Mouse (Mus musculus) layer of hippocampus, adult 2 months (tissue): ENCODE measurements around the gene Bicd1. TPM values are rescaled to one million over a fixed set of nuclear protein-coding genes. Genes with fewer than 3 reads are reported as not detected.
"Not testable (repeated sequence)": the region's sequence is repeated elsewhere in the genome, so short reads cannot be mapped to it uniquely, and the experiment has no call there.

ENCODE experiments used
- DNase-seq, 2 experiments: peaks; one replicate each; pipeline ENCODE4 v3.0.0; 2022; ENCODE audit warnings: low spot score in 2 of 2
- H3K27ac ChIP-seq: fragments of 200-600 bp; 2 replicates; pipeline ENCODE4 v1.8.1; 2022
- H3K4me3 ChIP-seq: fragments of 200-600 bp; 2 replicates; pipeline ENCODE4 v1.8.1; 2022; ENCODE audit warnings: mild to moderate bottlenecking
- CTCF ChIP-seq: fragments of 200-600 bp; conservative IDR thresholded peaks from 2 replicates; pipeline ENCODE4 v1.8.1; 2022; ENCODE audit warnings: antibody characterized with exemption, mild to moderate bottlenecking, moderate library complexity
- microRNA-seq, 2 experiments: library from miRNA; unstranded; fragments of <30 nt; microRNA quantifications; one replicate each; pipeline ENCODE4 v1.2.0; 2021
- total RNA-seq, 2 experiments: library from RNA; stranded (reverse); gene quantifications; 2 replicates each; pipeline ENCODE4 v1.2.3; 2021

Gene Bicd1
- total RNA-seq, 2 experiments from 2014 or later = 52.3 to 52.7 TPM

- TF ChIP-seq CTCF = no peak
- DNase-seq = peak; percentile 13 to 30
- Histone ChIP-seq H3K27ac (no peak overlapping the region), H3K4me3 (no peak overlapping the region)
These were observed 34.2 kb downstream of the Bicd1 start for GRCm38 (mm10) chr6:149442884-149443283.

GRCm38 (mm10) chr6:149445854-149446253, 37.2 kb downstream of the Bicd1 start:
- Histone ChIP-seq H3K4me3 (no peak overlapping the region), H3K27ac (no peak overlapping the region)
- no peak for DNase-seq
- no peak for TF ChIP-seq CTCF

- no peak for DNase-seq
- TF ChIP-seq CTCF = no peak
- Histone ChIP-seq H3K4me3 (no peak overlapping the region), H3K27ac (no peak overlapping the region)
These were observed 48.6 kb downstream of the Bicd1 start for GRCm38 (mm10) chr6:149457324-149457723.

- no peak for DNase-seq
- TF ChIP-seq CTCF = no peak
These were observed 52.3 kb downstream of the Bicd1 start for GRCm38 (mm10) chr6:149460971-149461370.

GRCm38 (mm10) chr6:149471477-149471876, 62.8 kb downstream of the Bicd1 start:
- Histone ChIP-seq H3K27ac (no peak overlapping the region), H3K4me3 (no peak overlapping the region)
- no peak for TF ChIP-seq CTCF
- DNase-seq = no peak

More at GRCm38 (mm10) chr6:149460971-149461370, 52.3 kb downstream of the Bicd1 start:
- Histone ChIP-seq H3K4me3 (no peak overlapping the region), H3K27ac (no peak overlapping the region)

- H3K27ac ChIP-seq, H3K4me3 ChIP-seq, DNase-seq: not testable (repeated sequence)
These were observed 63.8 kb downstream of the Bicd1 start for GRCm38 (mm10) chr6:149472441-149472840.

- DNase-seq = not testable (repeated sequence)
These were observed 73.2 kb downstream of the Bicd1 start for GRCm38 (mm10) chr6:149481868-149482267.

GRCm38 (mm10) chr6:149494662-149495061, 86.0 kb downstream of the Bicd1 start:
- DNase-seq = no peak
- TF ChIP-seq CTCF = no peak
- no peak overlapping the region for H3K27ac ChIP-seq
- no peak overlapping the region for H3K4me3 ChIP-seq

More at GRCm38 (mm10) chr6:149481868-149482267, 73.2 kb downstream of the Bicd1 start:
- not testable (repeated sequence) for H3K27ac ChIP-seq, H3K4me3 ChIP-seq

- Histone ChIP-seq H3K27ac (peak overlapping the region; percentile 62), H3K4me3 (no peak overlapping the region)
- TF ChIP-seq CTCF = no peak
- peak; percentile 33 to 62 for DNase-seq
These were observed 87.2 kb downstream of the Bicd1 start for GRCm38 (mm10) chr6:149495925-149496324.

- no peak for TF ChIP-seq CTCF
- Histone ChIP-seq H3K27ac (0 out of 2 replicates have a peak overlapping the region, but pooled peaks have one; percentile 8), H3K4me3 (peak overlapping the region; percentile 67)
- DNase-seq = peak; percentile 64 to 69
These were observed 157.2 kb downstream of the Bicd1 start for GRCm38 (mm10) chr6:149565720-149566498.

- no peak overlapping the region for H3K4me3 ChIP-seq
- no peak for DNase-seq
- no peak overlapping the region for H3K27ac ChIP-seq
- no peak for TF ChIP-seq CTCF
These were observed 158.5 kb downstream of the Bicd1 start for GRCm38 (mm10) chr6:149567219-149567618.

- DNase-seq = no peak
- no peak for TF ChIP-seq CTCF
- Histone ChIP-seq H3K4me3 (no peak overlapping the region), H3K27ac (no peak overlapping the region)
These were observed 165.6 kb downstream of the Bicd1 start for GRCm38 (mm10) chr6:149574288-149574687.

- no peak for DNase-seq
- H3K4me3 ChIP-seq = no peak overlapping the region
- H3K27ac ChIP-seq = no peak overlapping the region
- TF ChIP-seq CTCF = no peak
These were observed 171.4 kb downstream of the Bicd1 start for GRCm38 (mm10) chr6:149580053-149580452.

- no peak overlapping the region for H3K27ac ChIP-seq
These were observed 177.2 kb downstream of the Bicd1 start for GRCm38 (mm10) chr6:149585708-149586504.

More at GRCm38 (mm10) chr6:149585708-149586504, 177.2 kb downstream of the Bicd1 start:
- no peak for TF ChIP-seq CTCF
- no peak for DNase-seq
- no peak overlapping the region for H3K4me3 ChIP-seq

Small RNA genes lying within 50 kb of the gene (microRNA-seq; reads per million reads assigned to microRNA genes)
- gene Gm24307 = 0 reads per million in 2 experiments

Other genes starting within 250 kb of the Bicd1 start
- 10 to 100 TPM; 30.9 to 31.6 TPM for gene Amn1, start 220.2 kb upstream of the Bicd1 start, total RNA-seq
- 10 to 100 TPM; 19.2 to 21.2 TPM for gene Resf1, start 99.5 kb upstream of the Bicd1 start, total RNA-seq